Mouse (Mus musculus): ENCODE measurements at regions not wholly inside any gene's neighbourhood (a gene's known extent, or its start where the extent isn't known, plus 50 kb on each side); places are given as distances from the start of the nearest gene placed in this dataset.

- DNase-seq (ENCODE audit: low read depth, low spot score), result no peak
Measured at GRCm38 (mm10) chr16:73424851-73425250, 986.8 kb downstream of the Robo2 start.

GRCm38 (mm10) chr16:73424311-73424710 is 987.3 kb downstream of the Robo2 start:
- no peak for DNase-seq (ENCODE audit: low read depth, low spot score)

GRCm38 (mm10) chr16:73404509-73404908 is 1007.1 kb downstream of the Robo2 start:
- DNase-seq (ENCODE audit: low read depth, low spot score), result no peak

- DNase-seq (ENCODE audit: low read depth, low spot score), result no peak
Measured at GRCm38 (mm10) chr16:73404099-73404498, 1007.5 kb downstream of the Robo2 start.

GRCm38 (mm10) chr16:73379056-73379455 is 1032.6 kb downstream of the Robo2 start:
- DNase-seq (ENCODE audit: low read depth, low spot score), result no peak

- DNase-seq (ENCODE audit: low read depth, low spot score), result no peak
Measured at GRCm38 (mm10) chr16:73374608-73375165, 1036.9 kb downstream of the Robo2 start.

- DNase-seq (ENCODE audit: low read depth, low spot score), result no peak
Measured at GRCm38 (mm10) chr16:73368607-73369233, 1042.9 kb downstream of the Robo2 start.

GRCm38 (mm10) chr16:73367926-73368325 is 1043.7 kb downstream of the Robo2 start:
- no peak for DNase-seq (ENCODE audit: low read depth, low spot score)

GRCm38 (mm10) chr16:73367226-73367840 is 1044.3 kb downstream of the Robo2 start:
- no peak for DNase-seq (ENCODE audit: low read depth, low spot score)

GRCm38 (mm10) chr16:73350698-73351097 is 1042.6 kb downstream of the Robo1 start:
- no peak for DNase-seq (ENCODE audit: low read depth, low spot score)

- no peak for DNase-seq (ENCODE audit: low read depth, low spot score)
Measured at GRCm38 (mm10) chr16:73343941-73344340, 1035.8 kb downstream of the Robo1 start.

GRCm38 (mm10) chr16:73343531-73343930 is 1035.4 kb downstream of the Robo1 start:
- no peak for DNase-seq (ENCODE audit: low read depth, low spot score)

GRCm38 (mm10) chr16:73317644-73318043 is 1009.5 kb downstream of the Robo1 start:
- DNase-seq (ENCODE audit: low read depth, low spot score), result no peak

- no peak for DNase-seq (ENCODE audit: low read depth, low spot score)
Measured at GRCm38 (mm10) chr16:73310096-73310495, 1002.0 kb downstream of the Robo1 start.

- DNase-seq (ENCODE audit: low read depth, low spot score), result no peak
Measured at GRCm38 (mm10) chr16:73279951-73280350, 971.8 kb downstream of the Robo1 start.

- no peak for DNase-seq (ENCODE audit: low read depth, low spot score)
Measured at GRCm38 (mm10) chr16:73259691-73260090, 951.6 kb downstream of the Robo1 start.

- no peak for DNase-seq (ENCODE audit: low read depth, low spot score)
Measured at GRCm38 (mm10) chr16:73259283-73259682, 951.2 kb downstream of the Robo1 start.

GRCm38 (mm10) chr16:73245073-73245590 is 937.0 kb downstream of the Robo1 start:
- DNase-seq (ENCODE audit: low read depth, low spot score), result no peak

- no peak for DNase-seq (ENCODE audit: low read depth, low spot score)
Measured at GRCm38 (mm10) chr16:73230599-73230998, 922.5 kb downstream of the Robo1 start.

- no peak for DNase-seq (ENCODE audit: low read depth, low spot score)
Measured at GRCm38 (mm10) chr16:73217555-73217954, 909.4 kb downstream of the Robo1 start.

- DNase-seq (ENCODE audit: low read depth, low spot score), result no peak
Measured at GRCm38 (mm10) chr16:73203542-73203941, 895.4 kb downstream of the Robo1 start.

GRCm38 (mm10) chr16:73200991-73201390 is 892.9 kb downstream of the Robo1 start:
- no peak for DNase-seq (ENCODE audit: low read depth, low spot score)

- no peak for DNase-seq (ENCODE audit: low read depth, low spot score)
Measured at GRCm38 (mm10) chr16:73182776-73183175, 874.7 kb downstream of the Robo1 start.

Data from ZHBTc4 (cell line).